Mouse (Mus musculus) midbrain, embryonic 12.5 days (tissue): ENCODE results near the gene Fxyd6. TPM values are rescaled to one million over a fixed set of nuclear protein-coding genes. Genes with fewer than 3 reads are reported as not detected.

Experiments used
- ATAC-seq: fragments of 200-750 bp; cut with Nextera tagmentation; 2 replicates; pipeline ENCODE4 v1.8.0; 2017; ENCODE audit warnings: low read depth, moderate TSS enrichment, moderate library complexity; ENCODE audit not compliant: low FRiP score
- H3K27ac ChIP-seq: fragments of 300-500 bp; sonication (generic); replicated peaks from 2 replicates; pipeline ENCODE4 v1.5.1; 2016; ENCODE audit warnings: mild to moderate bottlenecking
- H3K27me3 ChIP-seq: fragments of 300-500 bp; sonication (generic); 2 replicates; pipeline ENCODE4 v1.6.1; 2016; ENCODE audit warnings: mild to moderate bottlenecking
- H3K36me3 ChIP-seq: fragments of 300-500 bp; sonication (generic); 2 replicates; pipeline ENCODE4 v1.6.1; 2016
- H3K4me1 ChIP-seq: fragments of 300-500 bp; sonication (generic); 2 replicates; pipeline ENCODE4 v1.6.1; 2016
- H3K4me2 ChIP-seq: fragments of 300-500 bp; sonication (generic); replicated peaks from 2 replicates; pipeline ENCODE4 v1.6.1; 2016; ENCODE audit warnings: mild to moderate bottlenecking, moderate library complexity
- H3K4me3 ChIP-seq: fragments of 300-500 bp; sonication (generic); 2 replicates; pipeline ENCODE4 v1.5.1; 2016; ENCODE audit warnings: mild to moderate bottlenecking
- H3K9ac ChIP-seq: fragments of 300-500 bp; sonication (generic); replicated peaks from 2 replicates; pipeline ENCODE4 v1.6.1; 2016; ENCODE audit warnings: mild to moderate bottlenecking, moderate library complexity
- H3K9me3 ChIP-seq: fragments of 300-500 bp; sonication (generic); 2 replicates; pipeline ENCODE4 v1.6.1; 2016; ENCODE audit warnings: mild to moderate bottlenecking
- WGBS: fragments of 180-500 bp; shearing (Covaris S2); methylation state at CpG from one replicate; pipeline ENCODE4 v1.1.7; 2016; 5-methylcytosine and 5-hydroxymethylcytosine counted together
- polyA plus RNA-seq: library from polyadenylated mRNA; unstranded; fragments of >200 nt; fragmentation: Nextera tagmentation; extraction: Ambion mirVana; gene quantifications from 2 replicates; pipeline ENCODE4 v1.2.1, GENCODE M21; 2016

The Fxyd6 gene
- polyA plus RNA-seq, 1 experiment from 2014 or later, result 197 TPM

- H3K4me2 ChIP-seq, result no peak overlapping the region
- H3K4me1 ChIP-seq, result no peaks in the 10 kb centered on the region
- no peaks in the 10 kb centered on the region for H3K9me3 ChIP-seq
- no peak overlapping the region for H3K27ac ChIP-seq
- H3K36me3 ChIP-seq, result no peaks in the 10 kb centered on the region
- H3K4me3 ChIP-seq, result no peak overlapping the region
- WGBS, result 56% methylated on average over 4 of the region's 4 CpGs
- ATAC-seq, result no peak
- peaks cover 6% of the 10 kb centered on the region for H3K27me3 ChIP-seq
- no peak overlapping the region for H3K9ac ChIP-seq
These were observed 31.9 kb downstream of the Fxyd6 start for GRCm38 (mm10) chr9:45401851-45402250.

DNA sequence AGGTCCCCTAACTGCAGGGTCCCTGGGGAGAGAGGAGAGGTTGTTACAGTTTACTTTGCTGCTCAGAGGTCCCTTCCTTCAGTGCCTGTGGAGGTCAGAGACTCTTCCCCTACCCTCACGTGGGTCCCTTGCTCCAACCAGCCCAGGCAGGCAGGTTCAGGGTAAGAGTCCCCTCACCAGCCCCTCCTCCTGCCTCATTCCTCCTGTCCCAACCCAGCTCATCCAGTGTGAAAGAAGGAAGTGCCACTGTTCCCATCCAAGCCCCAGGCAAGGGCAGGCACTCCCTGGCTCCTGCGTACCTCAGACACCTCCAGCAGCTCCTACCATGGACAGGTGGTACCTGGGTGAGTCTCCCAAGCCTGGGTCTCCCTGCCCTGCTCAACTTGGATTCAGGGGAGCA is 33.0 kb downstream of the Fxyd6 start:
- Histone ChIP-seq H3K9ac (no peak overlapping the region), H3K4me2 (no peak overlapping the region), H3K9me3 (no peaks in the 10 kb centered on the region), H3K27ac (no peak overlapping the region), H3K36me3 (no peaks in the 10 kb centered on the region), H3K4me3 (no peak overlapping the region), H3K4me1 (0 out of 2 replicates have a peak, but pooled peaks cover 1% of the 10 kb centered on the region), H3K27me3 (peaks cover 12% of the 10 kb centered on the region)
- ATAC-seq, result no peak
- 63% methylated on average over 2 of the region's 2 CpGs for WGBS

DNA sequence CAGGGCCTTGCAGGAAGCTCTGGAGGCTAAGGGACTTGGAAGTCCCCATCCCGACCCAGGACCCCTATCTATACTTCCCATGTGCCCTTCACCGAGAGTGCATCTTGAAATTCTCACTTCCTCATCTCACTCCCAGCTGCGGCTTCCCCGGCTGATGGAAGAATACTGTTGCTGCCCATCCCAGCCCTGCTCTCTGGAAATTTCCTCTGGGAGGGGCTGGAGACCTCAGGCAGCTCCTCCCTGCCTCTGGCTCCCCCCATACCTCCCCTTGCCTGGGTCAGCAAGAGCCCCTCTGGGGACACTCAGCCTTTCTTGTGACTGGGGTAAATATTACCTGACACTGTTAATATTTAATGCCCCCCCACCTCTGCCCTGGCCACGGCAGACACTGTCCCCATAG is 35.7 kb downstream of the Fxyd6 start:
- no peak overlapping the region for H3K27ac ChIP-seq
- no peaks in the 10 kb centered on the region for H3K9me3 ChIP-seq
- ATAC-seq, result no peak
- no peak overlapping the region for H3K4me2 ChIP-seq
- no peaks in the 10 kb centered on the region for H3K36me3 ChIP-seq
- H3K4me1 ChIP-seq, result 0 out of 2 replicates have a peak, but pooled peaks cover 2% of the 10 kb centered on the region
- no peak overlapping the region for H3K4me3 ChIP-seq
- H3K27me3 ChIP-seq, result peaks cover 22% of the 10 kb centered on the region
- no peak overlapping the region for H3K9ac ChIP-seq
- 75% methylated on average over 5 of the region's 5 CpGs for WGBS

DNA sequence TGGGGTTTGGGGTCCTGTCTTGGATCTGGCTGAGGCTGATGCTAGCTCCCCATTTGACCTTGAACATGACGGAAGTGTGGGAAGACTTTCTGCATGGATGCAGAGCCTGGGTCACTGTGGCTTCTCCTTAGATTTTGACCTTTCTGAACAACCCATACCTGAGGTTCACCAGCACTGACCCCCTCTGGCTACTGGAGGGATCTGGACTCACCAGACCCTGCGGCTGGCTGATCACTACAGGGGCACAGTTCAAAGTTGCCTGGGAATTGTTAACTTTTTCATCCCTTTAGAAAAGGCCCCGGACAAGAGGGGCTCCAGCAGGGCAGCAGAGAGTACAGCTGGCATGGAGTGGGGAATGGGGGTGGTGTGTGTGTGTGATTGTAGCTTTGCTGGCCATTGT is 36.8 kb downstream of the Fxyd6 start:
- ATAC-seq, result no peak
- Histone ChIP-seq H3K4me3 (no peak overlapping the region), H3K4me2 (no peak overlapping the region), H3K27me3 (peaks cover 22% of the 10 kb centered on the region), H3K9me3 (no peaks in the 10 kb centered on the region), H3K9ac (no peak overlapping the region), H3K4me1 (0 out of 2 replicates have a peak, but pooled peaks cover 2% of the 10 kb centered on the region), H3K36me3 (no peaks in the 10 kb centered on the region), H3K27ac (no peak overlapping the region)
- 89% methylated on average over 3 of the region's 3 CpGs for WGBS

GRCm38 (mm10) chr9:45407706-45408675 is 38.0 kb downstream of the Fxyd6 start:
- H3K4me2 ChIP-seq, result peak overlapping the region; percentile 48
- no peaks in the 10 kb centered on the region for H3K9me3 ChIP-seq
- 0 out of 2 replicates have a peak, but pooled peaks cover 6% of the 10 kb centered on the region for H3K4me1 ChIP-seq
- peak; percentile 59 for ATAC-seq
- H3K36me3 ChIP-seq, result no peaks in the 10 kb centered on the region
- peak overlapping the region; percentile 11; the same call in 1 of the 2 replicates for H3K9ac ChIP-seq
- H3K27me3 ChIP-seq, result peaks cover 22% of the 10 kb centered on the region
- peak overlapping the region; percentile 28 for H3K4me3 ChIP-seq
- no peak overlapping the region for H3K27ac ChIP-seq
- WGBS, result 43% methylated on average over 33 of the region's 33 CpGs

GRCm38 (mm10) chr9:45410193-45410592 is 40.2 kb downstream of the Fxyd6 start:
- H3K9me3 ChIP-seq, result no peaks in the 10 kb centered on the region
- no peaks in the 10 kb centered on the region for H3K36me3 ChIP-seq
- 0 out of 2 replicates have a peak, but pooled peaks cover 6% of the 10 kb centered on the region for H3K4me1 ChIP-seq
- WGBS, result 85% methylated on average over 5 of the region's 5 CpGs
- H3K27me3 ChIP-seq, result peaks cover 21% of the 10 kb centered on the region
- no peak overlapping the region for H3K27ac ChIP-seq
- ATAC-seq, result no peak
- H3K9ac ChIP-seq, result no peak overlapping the region
- H3K4me2 ChIP-seq, result no peak overlapping the region
- H3K4me3 ChIP-seq, result no peak overlapping the region

DNA sequence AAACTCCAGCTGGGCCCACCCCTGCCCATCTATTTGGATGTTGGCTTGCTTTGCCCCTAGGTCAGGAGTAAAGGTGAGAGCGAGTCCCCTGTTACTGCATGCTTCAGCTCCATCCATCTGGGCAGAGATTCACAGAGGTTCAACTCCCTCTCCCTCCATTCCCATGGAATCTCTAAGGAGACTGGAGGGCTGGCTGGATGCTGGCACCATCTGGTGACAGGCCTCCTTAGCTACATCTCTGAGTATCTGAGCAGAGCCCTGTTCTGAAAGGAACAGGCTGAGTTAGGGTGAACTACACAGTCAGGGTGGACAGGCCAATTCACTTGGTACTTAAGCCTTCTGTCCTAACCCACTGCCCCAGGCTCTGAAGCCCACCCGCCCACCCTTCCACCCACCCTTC is 40.6 kb downstream of the Fxyd6 start:
- Histone ChIP-seq H3K9me3 (no peaks in the 10 kb centered on the region), H3K36me3 (no peaks in the 10 kb centered on the region), H3K4me3 (no peak overlapping the region), H3K4me2 (no peak overlapping the region), H3K9ac (no peak overlapping the region), H3K27ac (no peak overlapping the region), H3K27me3 (peaks cover 21% of the 10 kb centered on the region), H3K4me1 (0 out of 2 replicates have a peak, but pooled peaks cover 6% of the 10 kb centered on the region)
- WGBS, result 86% methylated on average over 2 of the region's 2 CpGs
- no peak for ATAC-seq

DNA sequence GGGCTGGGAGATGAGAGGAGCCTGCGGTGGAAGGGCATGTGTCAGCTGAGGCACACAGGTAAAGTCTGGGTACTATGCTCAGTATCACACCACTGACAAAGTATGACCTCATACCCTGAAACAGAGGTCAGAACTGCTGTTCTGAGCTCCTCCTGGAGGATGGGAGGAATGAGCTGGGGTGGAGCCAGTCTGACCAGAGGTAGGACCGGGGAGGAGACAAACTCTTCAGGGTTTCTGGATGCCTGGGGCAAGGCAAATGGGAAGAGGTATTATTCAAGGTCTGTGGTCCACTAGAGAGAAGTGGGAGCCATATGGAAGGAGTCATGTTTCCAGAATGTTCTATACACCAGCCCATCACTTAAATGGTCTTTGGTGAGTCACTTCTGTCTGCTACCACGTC is 41.1 kb downstream of the Fxyd6 start:
- H3K9me3 ChIP-seq, result no peaks in the 10 kb centered on the region
- WGBS, result 85% methylated on average over 3 of the region's 3 CpGs
- H3K27ac ChIP-seq, result no peak overlapping the region
- H3K4me1 ChIP-seq, result 0 out of 2 replicates have a peak, but pooled peaks cover 6% of the 10 kb centered on the region
- no peaks in the 10 kb centered on the region for H3K36me3 ChIP-seq
- no peak overlapping the region for H3K4me2 ChIP-seq
- H3K27me3 ChIP-seq, result peaks cover 21% of the 10 kb centered on the region
- no peak overlapping the region for H3K9ac ChIP-seq
- ATAC-seq, result no peak
- no peak overlapping the region for H3K4me3 ChIP-seq

- Histone ChIP-seq H3K4me3 (no peak overlapping the region), H3K4me1 (0 out of 2 replicates have a peak, but pooled peaks cover 6% of the 10 kb centered on the region), H3K36me3 (no peaks in the 10 kb centered on the region), H3K9me3 (no peaks in the 10 kb centered on the region), H3K27me3 (peaks cover 21% of the 10 kb centered on the region), H3K9ac (no peak overlapping the region), H3K27ac (no peak overlapping the region), H3K4me2 (peak overlapping the region; percentile 37)
- WGBS, result 27% methylated on average over 7 of the region's 7 CpGs
- ATAC-seq, result peak; percentile 48; the same call in 1 of the 2 replicates
These were observed 41.8 kb downstream of the Fxyd6 start for GRCm38 (mm10) chr9:45411803-45412202.

DNA sequence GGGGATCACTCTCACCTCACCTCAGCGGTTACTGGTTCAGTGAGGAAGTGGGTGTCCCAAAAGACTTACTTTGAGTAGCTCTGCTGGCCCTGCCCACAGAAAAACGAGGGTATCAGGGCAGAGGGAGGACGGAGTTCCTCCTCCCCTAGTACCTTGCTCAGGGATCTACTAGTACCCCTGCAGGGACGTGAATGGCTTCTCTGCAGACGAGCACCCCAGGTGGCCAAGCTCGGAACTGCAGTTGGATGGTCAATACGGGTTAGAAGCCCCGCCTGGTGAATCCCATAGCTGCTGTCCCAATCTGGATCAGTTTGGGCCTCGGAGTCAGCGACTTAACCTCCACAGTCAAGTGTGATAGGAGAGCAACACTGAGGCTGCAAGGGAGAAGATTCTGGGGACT is 42.3 kb downstream of the Fxyd6 start:
- Histone ChIP-seq H3K9ac (no peak overlapping the region), H3K4me2 (peak overlapping the region; percentile 37), H3K36me3 (no peaks in the 10 kb centered on the region), H3K27me3 (peaks cover 21% of the 10 kb centered on the region), H3K9me3 (no peaks in the 10 kb centered on the region), H3K4me1 (0 out of 2 replicates have a peak, but pooled peaks cover 6% of the 10 kb centered on the region), H3K27ac (no peak overlapping the region), H3K4me3 (no peak overlapping the region)
- WGBS, result 4% methylated on average over 10 of the region's 10 CpGs
- ATAC-seq, result 0 out of 2 replicates have a peak, but pooled peaks have one; percentile 21

DNA sequence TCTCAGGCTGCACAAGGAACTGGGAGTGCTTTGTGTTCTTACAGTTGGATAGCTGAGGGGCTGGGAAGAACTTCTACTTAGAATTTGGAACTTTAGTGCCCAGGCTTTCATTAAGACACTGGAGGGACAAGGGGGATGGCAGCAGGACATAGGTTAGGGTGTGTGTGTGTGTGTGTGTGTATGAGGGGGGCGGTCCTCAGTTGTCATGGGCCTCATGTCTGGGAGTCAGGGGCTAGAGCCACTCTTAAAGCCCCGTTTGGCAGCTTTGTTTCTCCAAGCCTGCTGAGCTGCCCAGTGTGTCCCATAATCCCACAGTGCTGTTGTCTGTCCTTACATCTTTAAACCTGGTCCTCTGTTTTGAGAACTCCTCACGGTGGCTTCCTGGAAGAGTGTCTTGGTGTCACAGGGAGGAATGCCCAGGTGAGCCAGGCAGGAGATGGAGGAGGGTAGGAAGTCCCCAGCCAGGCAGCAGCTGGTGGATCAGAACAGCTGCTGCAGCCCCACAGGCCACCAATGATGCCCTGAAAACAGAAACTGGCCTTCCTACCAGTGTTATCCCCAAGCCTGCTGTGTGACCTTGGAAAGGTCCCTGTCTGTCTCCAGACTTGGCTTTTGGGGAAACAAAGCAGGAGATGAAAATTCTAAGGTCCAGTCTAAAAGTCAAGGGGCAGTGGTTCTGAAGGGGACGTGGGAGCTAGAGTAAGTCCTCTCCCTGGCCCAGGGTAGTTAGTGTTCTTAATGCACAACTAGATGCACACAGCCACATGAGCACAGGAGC is 42.9 kb downstream of the Fxyd6 start:
- Histone ChIP-seq H3K4me1 (0 out of 2 replicates have a peak, but pooled peaks cover 5% of the 10 kb centered on the region), H3K36me3 (no peaks in the 10 kb centered on the region), H3K4me3 (no peak overlapping the region), H3K9me3 (no peaks in the 10 kb centered on the region), H3K27ac (no peak overlapping the region), H3K4me2 (no peak overlapping the region), H3K27me3 (peaks cover 15% of the 10 kb centered on the region), H3K9ac (no peak overlapping the region)
- ATAC-seq, result no peak
- 70% methylated on average over 4 of the region's 4 CpGs for WGBS
